Mouse (Mus musculus) embryonic facial prominence, embryonic 12.5 days (tissue): ENCODE measurements around the gene Serpinb1a. TPM values are rescaled to one million over a fixed set of nuclear protein-coding genes. Genes with fewer than 3 reads are reported as not detected.

Experiments used
- ATAC-seq: fragments of 200-750 bp; cut with Nextera tagmentation; 2 replicates; pipeline ENCODE4 v1.8.0; 2017; ENCODE audit not compliant: insufficient number of reproducible peaks, insufficient read depth, low FRiP score, low TSS enrichment
- H3K27ac ChIP-seq: fragments of 300-500 bp; sonication (generic); 2 replicates; pipeline ENCODE4 v1.5.1; 2016; ENCODE audit warnings: mild to moderate bottlenecking
- H3K27me3 ChIP-seq: fragments of 300-500 bp; sonication (generic); 2 replicates; pipeline ENCODE4 v1.6.1; 2016; ENCODE audit warnings: mild to moderate bottlenecking, moderate library complexity
- H3K36me3 ChIP-seq: fragments of 300-500 bp; sonication (generic); 2 replicates; pipeline ENCODE4 v1.6.1; 2016; ENCODE audit warnings: mild to moderate bottlenecking
- H3K4me1 ChIP-seq: fragments of 300-500 bp; sonication (generic); 2 replicates; pipeline ENCODE4 v1.6.1; 2016
- H3K4me2 ChIP-seq: fragments of 300-500 bp; sonication (generic); replicated peaks from 2 replicates; pipeline ENCODE4 v1.6.1; 2016; ENCODE audit warnings: mild to moderate bottlenecking, moderate library complexity
- H3K4me3 ChIP-seq: fragments of 300-500 bp; sonication (generic); 2 replicates; pipeline ENCODE4 v1.5.1; 2016; ENCODE audit warnings: mild to moderate bottlenecking
- H3K9ac ChIP-seq: fragments of 300-500 bp; sonication (generic); 2 replicates; pipeline ENCODE4 v1.6.1; 2016; ENCODE audit warnings: mild to moderate bottlenecking, moderate library complexity
- H3K9me3 ChIP-seq: fragments of 300-500 bp; sonication (generic); 2 replicates; pipeline ENCODE4 v1.6.1; 2016; ENCODE audit warnings: mild to moderate bottlenecking, moderate library complexity
- WGBS: fragments of 180-500 bp; shearing (Covaris S2); methylation state at CpG from one replicate; pipeline ENCODE4 v1.1.7; 2016; 5-methylcytosine and 5-hydroxymethylcytosine counted together
- polyA plus RNA-seq: library from polyadenylated mRNA; unstranded; fragments of >200 nt; fragmentation: Nextera tagmentation; extraction: Ambion mirVana; gene quantifications from 2 replicates; pipeline ENCODE4 v1.2.1, GENCODE M21; 2016

Gene Serpinb1a
- polyA plus RNA-seq, 1 experiment from 2014 or later: 1.2 TPM

DNA sequence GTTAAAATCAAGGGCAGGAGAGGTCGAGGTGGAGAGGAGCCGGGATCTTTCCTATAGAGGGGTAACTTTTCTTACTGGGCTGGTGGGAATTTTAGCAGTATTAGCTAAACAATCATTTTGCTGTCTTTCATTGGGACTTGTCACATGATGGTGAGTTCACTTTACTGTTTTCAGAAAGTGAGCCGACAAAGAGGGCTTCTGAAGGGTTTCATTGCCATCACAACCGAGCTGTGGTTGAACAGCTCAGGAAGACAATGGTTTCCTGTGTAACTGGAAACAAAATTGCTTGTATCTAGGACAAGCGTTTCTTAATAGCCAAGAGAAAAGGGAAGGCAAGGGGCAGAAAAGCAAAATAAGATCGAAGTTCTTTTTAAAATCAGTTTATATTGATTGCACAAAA, 17.7 kb downstream of the Serpinb1a start:
- Histone ChIP-seq H3K4me2 (no peak overlapping the region), H3K4me3 (no peak overlapping the region)
- WGBS: 45% methylated on average over 6 of the region's 6 CpGs

DNA sequence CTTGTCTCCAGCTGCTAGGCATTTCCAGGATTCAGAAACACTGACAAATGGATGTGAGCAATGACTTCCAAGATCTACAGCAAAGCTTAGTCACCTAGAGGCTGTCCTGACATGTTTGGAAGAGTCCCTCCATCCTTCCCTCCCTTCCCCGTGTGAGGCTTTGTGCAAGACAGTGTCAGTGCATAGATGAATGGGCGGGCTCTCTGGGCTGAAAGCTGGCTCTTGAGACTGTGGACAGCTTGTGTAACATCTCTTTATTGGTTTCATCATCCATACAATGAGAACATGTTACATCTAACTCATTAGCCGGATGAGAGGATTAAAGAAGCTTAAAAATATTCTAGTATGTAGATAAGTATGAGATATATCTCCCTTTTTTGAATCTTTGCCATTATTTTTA, 18.2 kb downstream of the Serpinb1a start:
- Histone ChIP-seq H3K4me1 (no peaks in the 10 kb centered on the region), H3K9me3 (no peaks in the 10 kb centered on the region), H3K27me3 (no peaks in the 10 kb centered on the region), H3K27ac (no peak overlapping the region), H3K4me2 (no peak overlapping the region), H3K36me3 (no peaks in the 10 kb centered on the region), H3K9ac (no peak overlapping the region), H3K4me3 (no peak overlapping the region)
- no peak for ATAC-seq
- WGBS: 73% methylated on average over 3 of the region's 3 CpGs

More for the DNA sequence above, 17.7 kb downstream of the Serpinb1a start:
- H3K36me3 ChIP-seq: no peaks in the 10 kb centered on the region
- no peak overlapping the region for H3K27ac ChIP-seq
- no peaks in the 10 kb centered on the region for H3K9me3 ChIP-seq
- H3K9ac ChIP-seq: no peak overlapping the region
- no peaks in the 10 kb centered on the region for H3K4me1 ChIP-seq
- no peaks in the 10 kb centered on the region for H3K27me3 ChIP-seq
- ATAC-seq: no peak

DNA sequence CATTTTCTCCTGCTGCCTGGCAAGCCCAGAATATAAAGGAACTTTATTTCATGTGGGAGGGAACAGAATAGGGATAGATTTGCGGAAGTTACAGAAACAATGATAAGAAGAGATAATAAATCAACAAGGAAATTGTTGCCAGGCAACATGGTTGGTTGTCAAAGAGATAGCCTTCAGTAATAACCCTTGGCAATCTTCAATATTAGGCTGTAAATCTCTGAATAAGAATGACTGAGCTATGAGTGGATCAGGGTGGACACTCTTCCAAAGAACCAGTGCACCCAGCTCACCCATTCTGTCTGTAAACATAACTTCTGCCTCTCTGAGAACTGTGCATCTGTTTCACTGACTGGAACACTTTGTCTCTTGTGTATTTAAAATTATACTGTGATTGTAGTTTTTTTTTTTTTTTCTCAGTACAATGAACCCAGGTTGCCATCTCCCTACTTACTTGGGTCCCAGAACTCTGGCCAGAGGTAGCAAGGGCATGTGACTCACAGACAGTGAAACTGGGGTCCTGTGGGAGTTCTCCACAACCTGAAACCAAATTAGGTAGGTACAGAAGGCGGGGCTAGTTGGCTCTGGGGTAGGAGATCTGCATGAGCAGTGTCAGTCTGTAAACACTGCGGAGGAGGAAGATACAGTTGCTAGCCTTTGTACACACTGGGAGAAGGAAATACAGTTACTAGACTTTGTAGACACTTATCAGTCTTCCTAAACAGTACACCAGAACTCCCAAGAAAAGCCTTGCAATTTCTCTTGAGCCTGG, 19.3 kb downstream of the Serpinb1a start:
- Histone ChIP-seq H3K27ac (no peak overlapping the region), H3K36me3 (no peaks in the 10 kb centered on the region), H3K9ac (no peak overlapping the region), H3K4me2 (no peak overlapping the region), H3K4me1 (no peaks in the 10 kb centered on the region), H3K4me3 (no peak overlapping the region), H3K9me3 (no peaks in the 10 kb centered on the region), H3K27me3 (no peaks in the 10 kb centered on the region)
- no peak for ATAC-seq
- WGBS: 86% methylated on average over 3 of the region's 3 CpGs

DNA sequence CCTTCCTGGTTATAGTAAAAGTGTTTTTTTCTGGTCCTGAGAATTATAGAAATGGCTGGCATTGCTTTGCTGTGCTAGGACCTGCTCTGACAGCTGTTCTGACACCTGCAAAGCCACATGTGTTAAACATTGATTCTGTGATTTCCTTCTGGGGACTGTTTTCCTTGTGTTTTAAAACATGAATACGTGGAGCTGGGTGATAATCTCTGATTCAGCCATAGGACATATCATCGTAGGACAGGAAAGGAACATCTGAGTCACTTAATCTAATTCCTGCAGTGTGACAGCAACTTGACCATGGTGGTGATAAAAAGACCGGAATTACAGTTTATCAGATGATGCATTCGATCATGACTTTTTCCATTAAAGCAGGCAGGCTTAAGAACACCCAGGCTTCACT, 22.1 kb downstream of the Serpinb1a start:
- 80% methylated on average over 4 of the region's 4 CpGs for WGBS
- no peaks in the 10 kb centered on the region for H3K9me3 ChIP-seq
- H3K27me3 ChIP-seq: no peaks in the 10 kb centered on the region
- no peaks in the 10 kb centered on the region for H3K36me3 ChIP-seq
- ATAC-seq: no peak
- no peaks in the 10 kb centered on the region for H3K4me1 ChIP-seq
- H3K27ac ChIP-seq: no peak overlapping the region
- H3K9ac ChIP-seq: no peak overlapping the region
- no peak overlapping the region for H3K4me3 ChIP-seq
- no peak overlapping the region for H3K4me2 ChIP-seq

DNA sequence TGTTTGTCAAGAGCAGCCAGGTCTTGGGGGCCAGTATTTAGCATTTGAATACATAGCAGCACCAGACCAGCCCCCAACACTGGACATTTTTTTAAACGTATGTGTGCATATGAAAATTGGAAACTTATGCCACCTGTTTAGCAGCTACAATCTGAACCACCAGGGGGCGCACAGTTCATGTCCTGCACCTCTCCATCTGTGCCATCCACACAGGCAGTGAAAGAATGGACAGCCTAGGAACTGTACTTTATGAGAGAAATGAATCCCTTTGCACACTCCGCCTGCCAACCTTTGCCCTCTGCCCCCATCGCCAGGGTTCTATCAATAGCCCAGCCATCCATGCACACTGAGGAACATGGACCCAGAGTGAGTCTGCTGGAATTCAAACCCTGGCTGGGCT, 23.0 kb downstream of the Serpinb1a start:
- Histone ChIP-seq H3K27me3 (no peaks in the 10 kb centered on the region), H3K4me3 (no peak overlapping the region), H3K9me3 (no peaks in the 10 kb centered on the region), H3K4me2 (no peak overlapping the region), H3K4me1 (no peaks in the 10 kb centered on the region), H3K27ac (no peak overlapping the region), H3K36me3 (no peaks in the 10 kb centered on the region), H3K9ac (no peak overlapping the region)
- ATAC-seq: no peak
- WGBS: 53% methylated on average over 4 of the region's 4 CpGs

DNA sequence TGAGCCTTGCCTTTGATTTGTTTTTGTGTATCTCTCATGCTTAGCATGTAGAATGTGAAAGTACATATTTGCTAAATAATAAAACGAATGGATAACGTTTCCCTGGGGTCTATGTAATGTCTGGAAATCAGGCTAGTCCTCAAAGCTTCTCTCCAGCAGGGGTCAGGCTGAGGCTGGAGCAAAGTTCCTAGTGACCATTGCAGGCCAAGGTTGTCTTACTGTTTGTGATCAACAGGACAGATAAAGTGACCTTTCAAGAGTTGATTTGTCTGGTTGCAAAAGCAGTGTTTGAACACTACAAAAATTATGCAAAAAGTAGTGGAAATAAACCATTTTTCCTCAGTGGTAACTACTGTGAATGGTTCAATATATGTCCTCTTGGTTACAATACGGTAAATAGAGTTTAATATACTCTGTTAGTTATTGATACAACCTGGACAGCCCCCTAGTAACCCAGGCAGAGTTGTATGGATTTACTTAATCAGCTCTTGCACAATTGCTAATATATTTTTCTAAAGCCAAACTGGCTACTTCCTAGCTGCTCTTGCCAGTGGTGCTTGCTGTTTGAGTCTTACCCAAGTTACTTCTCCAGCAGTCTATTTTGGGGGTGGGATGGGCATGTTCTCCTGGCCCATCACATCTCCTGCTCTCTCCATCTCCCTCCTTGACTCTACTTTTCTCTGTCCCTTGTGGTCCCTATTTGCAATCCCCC, 23.7 kb downstream of the Serpinb1a start:
- no peak overlapping the region for H3K9ac ChIP-seq
- no peaks in the 10 kb centered on the region for H3K4me1 ChIP-seq
- no peaks in the 10 kb centered on the region for H3K27me3 ChIP-seq
- 84% methylated on average over 3 of the region's 3 CpGs for WGBS
- H3K36me3 ChIP-seq: no peaks in the 10 kb centered on the region
- no peak overlapping the region for H3K4me2 ChIP-seq
- no peak overlapping the region for H3K27ac ChIP-seq
- H3K4me3 ChIP-seq: no peak overlapping the region
- no peak for ATAC-seq
- no peaks in the 10 kb centered on the region for H3K9me3 ChIP-seq

DNA sequence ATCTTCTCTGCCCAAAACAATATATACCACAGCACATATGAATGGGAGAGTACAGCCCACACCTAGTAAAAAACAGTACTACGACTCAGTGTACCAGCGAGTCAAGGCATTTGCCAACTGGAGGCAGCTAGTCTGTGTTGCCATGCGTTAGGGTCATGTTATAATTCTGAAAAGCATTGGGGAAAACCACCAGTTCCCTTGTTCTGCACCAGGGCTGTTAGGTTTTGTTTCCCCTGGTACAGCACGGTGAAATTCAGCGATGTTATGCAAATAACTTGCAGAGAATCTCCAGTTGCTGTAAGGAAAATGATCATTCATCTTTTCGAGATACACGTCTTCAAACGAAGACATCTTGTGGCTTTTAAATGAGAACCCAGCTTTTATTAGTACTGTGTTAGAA, 25.4 kb downstream of the Serpinb1a start:
- H3K4me1 ChIP-seq: no peaks in the 10 kb centered on the region
- no peak overlapping the region for H3K4me2 ChIP-seq
- H3K27ac ChIP-seq: no peak overlapping the region
- peaks cover 13% of the 10 kb centered on the region for H3K36me3 ChIP-seq
- no peaks in the 10 kb centered on the region for H3K27me3 ChIP-seq
- H3K4me3 ChIP-seq: no peak overlapping the region
- WGBS: 92% methylated on average over 8 of the region's 8 CpGs
- H3K9me3 ChIP-seq: no peaks in the 10 kb centered on the region
- H3K9ac ChIP-seq: no peak overlapping the region
- no peak for ATAC-seq

DNA sequence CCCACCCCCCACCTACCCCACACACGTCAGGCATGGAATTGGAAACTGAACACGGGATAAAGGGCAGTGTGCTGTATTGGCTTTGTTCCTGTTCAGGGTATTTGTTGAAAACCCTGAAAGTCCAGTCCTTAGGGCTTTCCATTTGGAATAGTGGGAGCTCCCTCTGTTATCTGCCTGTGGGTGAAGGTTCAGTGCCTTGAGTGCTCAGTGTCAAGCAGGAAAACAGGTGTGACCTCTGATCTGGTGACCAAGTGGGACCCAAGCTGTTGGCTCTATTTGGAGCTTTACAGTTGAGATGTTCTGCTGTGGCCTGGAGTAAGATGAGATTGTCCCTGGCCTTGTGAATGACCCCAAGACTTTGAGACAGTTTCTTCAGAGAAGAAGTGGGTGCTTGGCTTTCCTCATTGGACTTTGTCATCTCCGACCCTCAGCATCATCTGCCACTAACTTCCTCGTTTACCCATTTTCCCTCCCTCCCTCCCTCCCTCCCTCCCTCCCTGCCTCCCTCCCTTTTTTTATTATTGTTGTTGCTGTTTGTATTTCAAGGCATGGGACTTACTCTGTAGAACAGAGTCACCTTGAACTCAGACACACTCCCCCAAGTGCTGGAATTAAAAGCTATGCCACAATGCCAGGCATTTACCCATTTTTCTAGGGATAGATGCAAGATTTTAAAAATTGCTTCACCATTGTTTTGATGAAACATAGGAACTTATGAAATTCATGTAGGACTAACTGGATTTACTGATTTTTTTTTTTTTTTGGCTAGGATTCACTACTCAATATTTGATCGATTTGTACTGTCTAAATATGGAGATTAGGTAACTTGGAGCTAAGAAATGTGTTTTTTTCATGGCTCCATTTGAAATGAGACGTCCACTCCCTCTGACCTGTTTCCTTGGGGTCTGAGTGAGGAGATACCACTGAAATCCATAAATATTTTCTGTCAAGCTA, 26.3 kb downstream of the Serpinb1a start:
- Histone ChIP-seq H3K27me3 (no peaks in the 10 kb centered on the region), H3K9me3 (no peaks in the 10 kb centered on the region), H3K4me3 (no peak overlapping the region), H3K4me2 (no peak overlapping the region), H3K27ac (no peak overlapping the region), H3K36me3 (peaks cover 22% of the 10 kb centered on the region), H3K9ac (no peak overlapping the region), H3K4me1 (no peaks in the 10 kb centered on the region)
- WGBS: 76% methylated on average over 6 of the region's 6 CpGs
- ATAC-seq: no peak

DNA sequence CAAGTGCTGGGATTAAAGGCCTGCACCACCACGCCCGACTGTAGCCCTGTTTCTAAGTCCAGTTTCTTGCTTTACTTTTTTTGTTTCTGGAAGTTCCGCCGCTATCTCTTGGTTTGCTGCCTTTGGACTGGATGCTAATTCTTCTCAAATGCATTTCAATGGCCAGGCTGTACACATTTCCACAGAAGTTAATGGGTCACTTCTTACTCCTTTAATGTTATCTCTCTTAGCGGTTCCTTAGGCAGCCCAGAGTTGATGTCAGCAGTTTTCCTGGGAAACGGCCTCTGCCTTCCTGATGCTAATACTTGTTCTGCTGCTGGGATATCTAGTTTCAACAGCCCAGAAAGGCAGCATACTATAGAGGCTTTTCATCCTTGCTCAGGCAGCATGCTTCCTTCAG, 27.9 kb downstream of the Serpinb1a start:
- Histone ChIP-seq H3K4me1 (no peaks in the 10 kb centered on the region), H3K4me3 (no peak overlapping the region), H3K27me3 (no peaks in the 10 kb centered on the region), H3K9ac (no peak overlapping the region), H3K9me3 (no peaks in the 10 kb centered on the region), H3K36me3 (peaks cover 31% of the 10 kb centered on the region), H3K27ac (no peak overlapping the region), H3K4me2 (no peak overlapping the region)
- 82% methylated on average over 6 of the region's 6 CpGs for WGBS
- ATAC-seq: no peak

DNA sequence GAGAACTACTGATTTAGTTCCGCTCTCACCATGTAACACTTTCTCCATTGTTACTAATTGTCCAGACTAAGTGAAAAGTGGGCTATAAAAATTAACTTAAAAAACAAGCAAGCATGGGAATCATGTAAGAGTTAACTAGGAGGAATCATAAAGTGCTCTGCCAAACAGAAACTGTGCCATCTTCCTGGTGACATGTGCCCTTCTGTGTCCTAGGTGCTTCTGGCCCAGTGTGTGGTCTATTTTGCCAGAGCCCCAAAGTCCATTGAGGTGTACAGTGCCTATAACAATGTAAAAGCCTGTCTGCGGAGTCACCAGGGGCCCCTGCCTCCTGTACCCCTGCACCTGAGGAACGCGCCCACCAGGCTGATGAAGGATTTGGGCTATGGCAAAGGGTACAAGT, 29.3 kb downstream of the Serpinb1a start:
- 98% methylated on average over 4 of the region's 4 CpGs for WGBS
- Histone ChIP-seq H3K4me1 (no peaks in the 10 kb centered on the region), H3K9me3 (no peaks in the 10 kb centered on the region), H3K27ac (no peak overlapping the region), H3K4me3 (no peak overlapping the region), H3K36me3 (peaks cover 43% of the 10 kb centered on the region), H3K27me3 (no peaks in the 10 kb centered on the region), H3K4me2 (no peak overlapping the region), H3K9ac (no peak overlapping the region)
- no peak for ATAC-seq

DNA sequence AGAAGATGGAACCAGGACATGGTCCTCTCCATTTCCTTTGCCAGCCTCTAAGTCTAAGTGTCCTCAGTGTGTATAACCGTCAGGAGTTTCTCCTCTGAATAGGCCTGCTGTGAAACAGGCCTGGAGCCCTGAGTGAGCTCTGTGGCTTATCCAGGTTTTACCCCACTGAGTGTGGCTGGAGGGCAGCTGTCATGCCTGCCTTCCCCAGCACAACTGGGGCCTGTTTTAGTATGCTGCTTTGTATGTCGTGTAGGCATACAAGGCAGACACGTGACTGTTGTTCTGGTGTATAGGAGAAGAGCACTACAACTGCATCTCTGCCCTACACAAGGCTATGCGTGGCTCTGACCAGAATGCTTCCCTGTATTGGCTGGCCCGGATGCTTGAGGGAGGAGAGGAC, 31.1 kb downstream of the Serpinb1a start:
- H3K9me3 ChIP-seq: no peaks in the 10 kb centered on the region
- peaks cover 49% of the 10 kb centered on the region for H3K36me3 ChIP-seq
- H3K4me3 ChIP-seq: no peak overlapping the region
- WGBS: 92% methylated on average over 5 of the region's 5 CpGs
- no peaks in the 10 kb centered on the region for H3K4me1 ChIP-seq
- no peaks in the 10 kb centered on the region for H3K27me3 ChIP-seq
- ATAC-seq: peak; percentile 15; the same call in 1 of the 2 replicates
- no peak overlapping the region for H3K27ac ChIP-seq
- no peak overlapping the region for H3K4me2 ChIP-seq
- H3K9ac ChIP-seq: no peak overlapping the region
